8 mouse cellular contexts compared by ENCODE assay signal in genomic region chr2:51934574-51935334, GRCm38 (mm10). TPM values are rescaled to one million over a fixed set of nuclear protein-coding genes. Genes with fewer than 3 reads are reported as not detected.
DNase-seq lines count a peak whose midpoint lies in the region; ATAC-seq and TF ChIP-seq lines count a peak whose summit lies in the region.

Rbm43 (minus strand) TSS chr2:51935163.

- H3K36me3 ChIP-seq in hindbrain, embryonic 10.5 days = no peaks in the 10 kb centered on the region
- no peaks in the 10 kb centered on the region for H3K36me3 ChIP-seq in lung, postnatal 0 days (ENCODE audit: insufficient read depth, low read length)

- in situ Hi-C loops in Patski (cut with MboI; ENCODE audit: low pct_unique_long_range_greater_than_20kb) = loop anchor here (10.0 kb wide), 1 partner anchor 140 kb away; the partner anchor contains the start of gene Rif1

- DNase-seq in Patski (ENCODE audit: low read depth, low spot score) = no peak
- peak; percentile 85 to 87 for DNase-seq in cerebellum, postnatal 10 days
- DNase-seq in frontal cortex, adult 2 months (ENCODE audit: extremely low spot score in 1 of 2, low spot score in 1 of 2) = peak; percentile 20 to 78
- peak; percentile 75 for DNase-seq in hindbrain, embryonic 10.5 days (ENCODE audit: low spot score)
- DNase-seq in layer of hippocampus, adult 9-11 months = peak; percentile 68
- peak; percentile 87 for DNase-seq in lung, postnatal 0 days (ENCODE audit: low spot score)
- DNase-seq in ovary, postnatal 10 days (ENCODE audit: low spot score) = peak; percentile 62
- peak; percentile 71 to 78 for DNase-seq in thymus, postnatal 10 days (ENCODE audit: low spot score in 2 of 2)

- H3K4me1 ChIP-seq in hindbrain, embryonic 10.5 days (replicated peaks) = peaks cover 18% of the 10 kb centered on the region
- peaks cover 5% of the 10 kb centered on the region; the same call in 1 of the 2 replicates for H3K4me1 ChIP-seq in lung, postnatal 0 days (ENCODE audit: insufficient read depth, low read depth, low read length)

- WGBS in hindbrain, embryonic 10.5 days = 2% methylated on average over 48 of the region's 48 CpGs
- WGBS in lung, postnatal 0 days = under 1% methylated on average over 47 of the region's 48 CpGs

- POLR2A ChIA-PET in Patski (lab: Charles Lee) = interaction anchor here (0.6 to 1.1 kb wide), 3 partner anchors 16 to 1448 kb away, joined by 3 to 5 read pairs (median 3); no protein-coding TSS in a partner anchor

- ATAC-seq in Patski = peak; percentile 78
- ATAC-seq in lung, postnatal 0 days = peak; percentile 86

- no peak for TF ChIP-seq EP300 in lung, postnatal 0 days (IDR thresholded peaks at IDR 0.05)

- TF ChIP-seq CTCF in Patski (IDR thresholded peaks at IDR 0.05) = peak; percentile 65
- peak; percentile 66 for TF ChIP-seq CTCF in lung, postnatal 0 days (IDR thresholded peaks at IDR 0.05)

- peak within 1 kb of the TSS; percentile 65 for H3K4me3 ChIP-seq in hindbrain, embryonic 10.5 days
- peak within 1 kb of the TSS; percentile 81 for H3K4me3 ChIP-seq in lung, postnatal 0 days (ENCODE audit: low read depth, low read length)

- CTCF ChIA-PET in Patski (lab: Charles Lee) = interaction anchor here (0.9 to 1.6 kb wide), 2 partner anchors 38 to 473 kb away, joined by 3 read pairs; partner anchors contain the start of gene Nmi

- H3K27ac ChIP-seq in hindbrain, embryonic 10.5 days = peak within 1 kb of the TSS; percentile 89
- peak within 1 kb of the TSS; percentile 80 for H3K27ac ChIP-seq in lung, postnatal 0 days (ENCODE audit: low read length)

- peak within 1 kb of the TSS; percentile 62 for H3K9ac ChIP-seq in lung, postnatal 0 days (replicated peaks; ENCODE audit: low read depth)

- H3K4me2 ChIP-seq in lung, postnatal 0 days (replicated peaks; ENCODE audit: low read depth, low read length) = peak within 1 kb of the TSS; percentile 80

- H3K27me3 ChIP-seq in Patski = no peaks in the 10 kb centered on the region
- H3K27me3 ChIP-seq in hindbrain, embryonic 10.5 days (ENCODE audit: insufficient read depth, poor library complexity, severe bottlenecking) = peaks cover 20% of the 10 kb centered on the region; the same call in 1 of the 2 replicates
- no peaks in the 10 kb centered on the region for H3K27me3 ChIP-seq in lung, postnatal 0 days (replicated peaks; ENCODE audit: insufficient read depth, low read length)

- no peaks in the 10 kb centered on the region for H3K9me3 ChIP-seq in hindbrain, embryonic 10.5 days
- no peaks in the 10 kb centered on the region for H3K9me3 ChIP-seq in lung, postnatal 0 days (ENCODE audit: low read length)

RNA-seq across cellular contexts. Expression of gene Rbm43, which starts in this region (rescaled TPM):
- polyA plus RNA-seq in Patski (2021) = 30.5 TPM
- polyA plus RNA-seq in frontal cortex, adult 2 months (2012; rRNA removed) = 13.3 and 14.6 TPM in 2 replicates
- polyA plus RNA-seq in hindbrain, embryonic 10.5 days (2016; fragmentation: Nextera tagmentation; extraction: Ambion mirVana) = 6.2 and 8.4 TPM in 2 replicates
- 14.7 and 17.0 TPM in 2 replicates for polyA plus RNA-seq in lung, postnatal 0 days (2015; fragmentation: Nextera tagmentation; extraction: Ambion mirVana)
